Mouse (Mus musculus) lung, embryonic 16.5 days (tissue): ENCODE results near the gene Clip2. TPM values are rescaled to one million over a fixed set of nuclear protein-coding genes. Genes with fewer than 3 reads are reported as not detected.
"Not testable (repeated sequence)": the region's sequence is repeated elsewhere in the genome, so short reads cannot be mapped to it uniquely, and the experiment has no call there.

Source experiments
- ATAC-seq: fragments of 200-750 bp; cut with Nextera tagmentation; 2 replicates; pipeline ENCODE4 v1.8.0; 2017; ENCODE audit warnings: low read depth, mild to moderate bottlenecking, moderate library complexity
- H3K27ac ChIP-seq: fragments of 300-500 bp; sonication (generic); 2 replicates; pipeline ENCODE4 v1.5.1; 2014; ENCODE audit warnings: mild to moderate bottlenecking, control low read depth, low read length
- H3K27me3 ChIP-seq: fragments of 300-500 bp; sonication (generic); 2 replicates; pipeline ENCODE4 v1.6.1; 2014; ENCODE audit warnings: low read depth, low read length, mixed read lengths; ENCODE audit not compliant: control insufficient read depth, insufficient read depth
- H3K36me3 ChIP-seq: fragments of 300-500 bp; sonication (generic); 2 replicates; pipeline ENCODE4 v1.6.1; 2014; ENCODE audit warnings: low read length; ENCODE audit not compliant: control insufficient read depth, insufficient read depth
- H3K4me1 ChIP-seq: fragments of 300-500 bp; sonication (generic); replicated peaks from 2 replicates; pipeline ENCODE4 v1.6.1; 2014; ENCODE audit warnings: low read length, mixed read lengths; ENCODE audit not compliant: control insufficient read depth, insufficient read depth
- H3K4me2 ChIP-seq: fragments of 300-500 bp; sonication (generic); 2 replicates; pipeline ENCODE4 v1.6.1; 2014; ENCODE audit warnings: low read depth, low read length, control low read depth
- H3K4me3 ChIP-seq: fragments of 300-500 bp; sonication (generic); 2 replicates; pipeline ENCODE4 v1.5.1; 2014; ENCODE audit warnings: mild to moderate bottlenecking, low read length, control low read depth
- H3K9ac ChIP-seq: fragments of 300-500 bp; sonication (generic); 2 replicates; pipeline ENCODE4 v1.6.1; 2014; ENCODE audit warnings: low read length, control low read depth
- H3K9me3 ChIP-seq: fragments of 300-500 bp; sonication (generic); 2 replicates; pipeline ENCODE4 v1.6.1; 2016; ENCODE audit warnings: low read length; ENCODE audit not compliant: control insufficient read depth
- WGBS: fragments of 180-500 bp; shearing (Covaris S2); extraction: QIAGEN DNeasy Blood & Tissue Kit; methylation state at CpG from one replicate; pipeline ENCODE4 v1.1.7; 2014; 5-methylcytosine and 5-hydroxymethylcytosine counted together
- polyA plus RNA-seq: library from polyadenylated mRNA; unstranded; fragments of >200 nt; fragmentation: Nextera tagmentation; extraction: Ambion mirVana; gene quantifications from 2 replicates; pipeline ENCODE4 v1.2.1, GENCODE M21; 2015

Gene Clip2
- polyA plus RNA-seq, 1 experiment from 2014 or later, result 4.7 TPM

DNA sequence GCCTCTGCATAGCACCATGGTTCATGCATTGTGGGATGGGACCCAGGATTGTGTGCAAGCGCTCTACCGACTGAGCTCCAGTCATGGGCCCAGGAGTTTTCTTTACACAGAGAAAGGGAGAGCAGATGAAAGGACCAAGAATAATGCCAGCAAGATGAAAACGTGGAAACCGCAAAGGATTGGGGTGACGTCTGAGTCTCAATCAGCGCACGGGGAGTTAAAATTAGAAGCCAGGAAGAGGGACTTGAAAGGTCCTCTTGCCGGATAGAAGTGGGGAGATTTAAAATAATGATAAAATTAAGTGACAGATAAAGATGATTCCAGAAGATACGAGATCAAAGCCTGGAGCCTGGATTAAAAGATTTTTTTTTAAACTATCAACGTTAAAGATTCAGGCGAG is 69.9 kb downstream of the Clip2 start:
- no peak for ATAC-seq
- H3K4me3 ChIP-seq, result no peak overlapping the region

DNA sequence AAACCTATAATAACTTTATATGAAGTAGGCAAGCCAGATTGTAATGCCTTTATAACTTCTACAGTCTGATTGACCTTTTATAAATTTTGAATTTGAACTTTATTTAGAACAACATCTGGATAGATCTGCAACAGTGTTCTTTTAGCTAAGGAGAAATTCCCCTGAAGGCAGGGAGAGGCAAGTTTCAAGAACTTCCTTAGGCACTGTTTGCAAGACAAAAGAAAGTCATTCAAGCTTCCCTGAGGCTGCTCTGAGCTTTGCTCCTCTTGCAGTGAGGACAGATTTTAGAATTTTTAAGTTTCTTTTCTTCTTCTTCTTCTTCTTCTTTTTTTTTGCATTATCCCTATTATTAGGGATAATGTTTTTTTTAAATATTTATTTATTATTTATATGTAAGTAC is 73.3 kb downstream of the Clip2 start:
- not testable (repeated sequence) for H3K27me3 ChIP-seq, H3K4me2 ChIP-seq, H3K36me3 ChIP-seq, H3K4me1 ChIP-seq, H3K9ac ChIP-seq, H3K4me3 ChIP-seq, ATAC-seq, H3K27ac ChIP-seq, H3K9me3 ChIP-seq

More for the DNA sequence above, 69.9 kb downstream of the Clip2 start:
- Histone ChIP-seq H3K9me3 (no peaks in the 10 kb centered on the region), H3K4me1 (no peaks in the 10 kb centered on the region), H3K4me2 (no peak overlapping the region), H3K27ac (no peak overlapping the region), H3K9ac (no peak overlapping the region), H3K27me3 (no peaks in the 10 kb centered on the region), H3K36me3 (no peaks in the 10 kb centered on the region)
- WGBS, result 46% methylated on average over 11 of the region's 11 CpGs

DNA sequence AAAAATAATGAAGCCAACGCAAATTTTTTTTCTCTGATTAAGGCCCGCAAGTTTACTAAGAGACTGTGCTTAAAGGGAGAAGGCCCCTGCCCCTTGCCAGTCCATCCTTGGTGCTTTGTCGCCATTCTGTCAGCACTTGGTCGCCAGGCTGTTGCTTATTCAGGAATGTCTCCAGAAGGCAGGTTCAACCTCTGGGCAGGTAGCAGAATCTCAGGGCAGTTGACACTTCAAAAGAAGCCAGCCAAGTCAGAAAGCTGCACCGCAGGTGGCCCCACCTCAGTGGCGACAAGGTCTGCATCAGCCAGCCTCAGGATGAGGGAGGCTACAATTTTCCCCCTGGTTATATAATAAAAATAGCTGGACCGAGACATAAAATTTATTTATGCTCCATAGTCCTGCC is 76.5 kb downstream of the Clip2 start:
- H3K27me3 ChIP-seq, H3K4me1 ChIP-seq, H3K9ac ChIP-seq, H3K9me3 ChIP-seq, ATAC-seq, H3K36me3 ChIP-seq, H3K4me2 ChIP-seq, H3K4me3 ChIP-seq, H3K27ac ChIP-seq: not testable (repeated sequence)
- 89% methylated on average over 7 of the region's 7 CpGs for WGBS

DNA sequence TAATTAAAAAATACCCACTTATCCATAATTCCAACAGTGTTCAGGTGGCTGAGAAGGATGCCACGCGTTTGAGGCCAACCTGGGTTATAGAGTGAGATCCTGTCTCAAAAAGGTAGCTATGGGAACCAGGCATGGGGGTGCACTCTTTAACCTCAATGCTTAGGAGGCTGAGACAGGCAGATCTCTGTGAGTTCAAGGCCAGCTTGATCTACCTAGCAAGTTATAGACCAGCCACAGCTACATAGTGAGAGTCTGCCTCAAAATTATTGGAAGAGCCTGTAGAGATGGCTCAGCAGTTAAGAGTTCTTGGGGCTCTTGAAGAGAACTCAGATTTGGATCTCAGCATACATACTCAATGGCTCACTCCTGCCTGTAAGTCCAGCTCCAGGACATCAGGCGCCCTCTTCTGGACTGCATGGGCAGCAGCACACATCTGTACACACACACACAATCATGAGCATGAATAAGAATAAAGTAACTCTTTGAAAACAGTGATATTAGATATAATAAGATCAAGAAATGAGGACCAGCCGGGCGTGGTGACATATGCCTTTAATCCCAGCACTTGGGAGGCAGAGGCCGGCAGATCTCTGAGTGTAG is 77.1 kb downstream of the Clip2 start:
- no peak overlapping the region for H3K27ac ChIP-seq
- no peaks in the 10 kb centered on the region for H3K27me3 ChIP-seq
- WGBS, result 91% methylated on average over 6 of the region's 6 CpGs
- H3K4me1 ChIP-seq, result no peaks in the 10 kb centered on the region
- no peak overlapping the region for H3K4me2 ChIP-seq
- no peak for ATAC-seq
- H3K9me3 ChIP-seq, result peaks cover 2% of the 10 kb centered on the region; the same call in 1 of the 2 replicates
- H3K36me3 ChIP-seq, result no peaks in the 10 kb centered on the region
- no peak overlapping the region for H3K9ac ChIP-seq
- no peak overlapping the region for H3K4me3 ChIP-seq

DNA sequence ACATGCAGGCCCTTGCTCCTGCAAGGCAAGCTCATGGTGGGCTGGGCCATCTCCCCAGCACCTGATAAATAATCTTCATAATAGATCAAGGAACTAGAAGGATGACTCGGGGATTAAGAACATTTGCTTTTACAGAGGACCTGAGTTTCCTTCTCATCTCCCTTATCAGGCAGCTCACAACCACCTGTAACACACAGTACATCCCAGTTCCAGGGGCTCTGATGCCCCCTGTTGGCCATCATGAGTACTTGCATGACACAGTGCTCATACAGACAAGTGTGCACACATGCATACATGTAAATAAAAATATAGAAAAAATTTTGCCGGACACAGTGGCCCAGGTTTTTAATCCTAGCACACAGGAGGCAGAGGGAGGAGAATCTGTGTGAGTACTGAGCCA is 78.3 kb downstream of the Clip2 start:
- WGBS, result 68% methylated on average over 2 of the region's 2 CpGs
- H3K27me3 ChIP-seq, result no peaks in the 10 kb centered on the region
- no peak overlapping the region for H3K9ac ChIP-seq
- H3K4me1 ChIP-seq, result no peaks in the 10 kb centered on the region
- H3K27ac ChIP-seq, result no peak overlapping the region
- no peak for ATAC-seq
- no peaks in the 10 kb centered on the region for H3K36me3 ChIP-seq
- no peak overlapping the region for H3K4me3 ChIP-seq
- H3K4me2 ChIP-seq, result no peak overlapping the region
- H3K9me3 ChIP-seq, result peaks cover 2% of the 10 kb centered on the region; the same call in 1 of the 2 replicates

DNA sequence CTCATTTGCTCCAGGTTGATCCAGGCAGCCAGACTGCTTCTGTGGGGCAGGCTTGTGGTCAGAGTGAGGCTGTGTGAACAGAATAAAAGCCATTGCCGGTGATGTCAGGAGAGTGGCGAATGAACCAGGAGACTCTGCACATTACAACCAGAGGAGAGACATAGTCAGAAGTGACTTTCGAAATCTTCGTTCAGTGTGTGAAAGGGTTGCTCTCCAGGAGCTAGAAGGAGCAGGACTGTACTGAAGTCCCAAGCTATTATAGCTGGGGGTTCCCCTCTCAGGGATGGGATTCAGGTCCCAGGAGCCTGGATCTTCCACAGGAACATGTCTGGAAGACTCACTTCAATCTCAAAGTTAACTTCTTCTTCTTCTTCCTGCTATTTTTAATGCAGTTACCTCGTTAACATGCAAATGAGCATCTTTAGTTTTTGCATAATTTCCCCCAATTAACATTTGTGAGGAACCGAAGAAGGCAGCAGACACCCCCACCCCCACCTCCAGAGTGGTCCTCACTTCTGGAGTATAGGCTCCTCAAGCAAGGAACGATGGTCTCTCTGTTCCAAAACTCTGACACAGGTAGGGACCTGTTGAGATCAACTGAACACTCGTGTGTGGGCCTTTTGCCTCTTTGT is 81.6 kb downstream of the Clip2 start:
- Histone ChIP-seq H3K4me2 (no peak overlapping the region), H3K4me3 (no peak overlapping the region), H3K4me1 (peaks cover 6% of the 10 kb centered on the region), H3K9me3 (peaks cover 2% of the 10 kb centered on the region; the same call in 1 of the 2 replicates), H3K27ac (no peak overlapping the region), H3K27me3 (no peaks in the 10 kb centered on the region), H3K36me3 (no peaks in the 10 kb centered on the region), H3K9ac (no peak overlapping the region)
- ATAC-seq, result no peak
- WGBS, result 75% methylated on average over 8 of the region's 8 CpGs

DNA sequence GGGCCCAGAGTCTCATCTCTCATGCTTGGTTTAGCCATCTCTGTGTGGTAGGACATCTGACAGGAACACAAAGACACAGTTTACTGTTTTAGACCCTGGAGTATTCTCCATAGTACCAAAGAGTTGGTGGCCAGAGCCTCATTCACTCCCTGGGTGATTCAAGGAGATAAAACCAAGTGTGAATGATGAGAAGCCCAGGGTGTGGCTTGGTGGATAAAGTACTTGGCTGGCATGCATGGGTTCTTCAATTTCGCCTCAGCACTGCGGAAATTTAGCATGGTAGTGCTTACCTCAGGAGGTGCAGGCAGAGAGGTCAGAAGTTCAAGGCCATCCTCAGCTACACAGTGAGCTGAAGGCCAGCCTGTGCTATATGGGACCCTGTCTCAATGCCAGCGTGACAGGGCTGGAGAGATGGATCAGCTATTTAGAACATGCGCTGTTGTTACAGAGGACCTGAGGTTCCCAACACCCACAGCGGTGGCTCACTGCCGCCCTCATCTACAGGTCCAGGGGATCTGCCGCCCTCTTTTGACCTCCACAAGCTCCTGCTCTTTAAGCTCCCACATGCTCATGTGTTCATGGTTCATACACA is 82.6 kb downstream of the Clip2 start:
- Histone ChIP-seq H3K9me3 (no peaks in the 10 kb centered on the region), H3K9ac (no peak overlapping the region), H3K36me3 (no peaks in the 10 kb centered on the region), H3K4me1 (peaks cover 6% of the 10 kb centered on the region), H3K4me2 (no peak overlapping the region), H3K27ac (no peak overlapping the region), H3K27me3 (no peaks in the 10 kb centered on the region), H3K4me3 (no peak overlapping the region)
- no peak for ATAC-seq
- 84% methylated on average over 7 of the region's 7 CpGs for WGBS

DNA sequence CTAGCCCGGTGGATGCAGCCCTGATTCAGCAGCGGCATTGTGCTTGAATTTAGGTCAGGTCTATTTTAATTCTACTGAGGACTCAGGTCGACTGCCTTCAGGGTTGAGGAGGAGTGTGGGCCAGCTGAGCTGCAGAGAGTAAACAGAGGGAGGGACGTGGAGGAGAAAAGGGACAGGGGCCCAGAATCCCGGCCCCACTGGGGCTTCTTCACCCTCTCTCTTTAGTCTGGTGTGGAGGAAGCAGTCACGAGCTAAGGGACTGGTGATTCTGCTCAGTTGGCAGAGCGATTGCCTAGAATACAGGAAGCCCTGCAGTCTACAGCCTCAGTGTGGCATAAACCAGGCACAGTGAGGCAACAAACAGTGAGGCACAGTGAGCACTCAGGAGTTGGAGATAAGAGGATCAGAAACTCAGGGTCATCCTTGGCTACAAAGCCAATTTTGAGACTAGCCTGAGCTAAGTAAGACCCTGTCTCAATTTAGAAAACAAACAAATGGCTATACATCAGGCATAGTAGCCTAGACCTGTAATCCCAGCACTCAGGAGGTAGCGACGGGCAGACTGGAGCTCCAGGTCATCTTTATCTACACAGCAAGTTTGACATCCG is 84.0 kb downstream of the Clip2 start:
- Histone ChIP-seq H3K27ac (no peak overlapping the region), H3K4me2 (no peak overlapping the region), H3K36me3 (no peaks in the 10 kb centered on the region), H3K4me3 (no peak overlapping the region), H3K9ac (no peak overlapping the region), H3K9me3 (no peaks in the 10 kb centered on the region), H3K27me3 (no peaks in the 10 kb centered on the region), H3K4me1 (peaks cover 6% of the 10 kb centered on the region)
- WGBS, result 64% methylated on average over 10 of the region's 10 CpGs
- ATAC-seq, result no peak

DNA sequence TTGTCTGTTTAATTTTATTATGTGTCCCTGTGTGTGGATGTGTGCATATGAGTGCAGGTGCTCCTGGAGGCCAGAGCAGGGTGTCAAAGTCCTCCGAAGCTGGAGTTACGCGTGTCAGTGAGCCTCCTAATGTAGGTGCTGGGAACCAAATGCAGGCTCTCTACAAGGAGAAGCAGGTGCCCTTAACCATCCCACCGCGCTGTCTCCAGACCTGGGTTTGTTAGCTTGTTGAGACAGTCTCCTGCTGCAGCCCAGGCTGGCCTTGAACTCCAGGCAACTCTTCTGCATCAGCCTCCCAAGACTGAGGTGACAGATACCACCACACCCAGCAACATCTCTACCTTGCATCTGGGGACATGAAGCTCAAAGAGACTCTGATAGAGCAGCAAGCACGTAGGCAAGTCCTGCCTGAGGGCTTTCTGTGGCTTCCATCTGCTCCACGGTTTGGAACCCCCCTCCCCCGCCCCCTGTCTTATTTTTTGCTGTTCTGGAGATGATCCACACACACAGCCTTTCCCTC is 85.1 kb downstream of the Clip2 start:
- Histone ChIP-seq H3K27ac (no peak overlapping the region), H3K4me3 (no peak overlapping the region), H3K4me2 (no peak overlapping the region), H3K9me3 (no peaks in the 10 kb centered on the region), H3K36me3 (no peaks in the 10 kb centered on the region), H3K4me1 (peaks cover 6% of the 10 kb centered on the region), H3K9ac (no peak overlapping the region), H3K27me3 (no peaks in the 10 kb centered on the region)
- WGBS, result 62% methylated on average over 8 of the region's 8 CpGs
- no peak for ATAC-seq
